Mouse (Mus musculus) left cerebral cortex, postnatal 25 days (tissue): ENCODE results near the gene Mrps5. TPM values are rescaled to one million over a fixed set of nuclear protein-coding genes. Genes with fewer than 3 reads are reported as not detected.
"Not testable (repeated sequence)": the region's sequence is repeated elsewhere in the genome, so short reads cannot be mapped to it uniquely, and the experiment has no call there.

Experiments
- DNase-seq, 2 experiments: peaks; one replicate each; pipeline ENCODE4 v3.0.0; 2022; ENCODE audit warnings: low spot score in 2 of 2, mixed read lengths in 1 of 2
- intact Hi-C: fragments of 180-260 bp; cut with DNase I; formaldehyde crosslinking; loops from one replicate; pipeline ENCODE4 v1.15.1; 2025
- total RNA-seq, 2 experiments: library from RNA; stranded (reverse); gene quantifications; 2 replicates each; pipeline ENCODE4 v1.2.3; 2021

The Mrps5 gene
- 10 to 100 TPM; 87.7 to 89.0 TPM for total RNA-seq

DNA sequence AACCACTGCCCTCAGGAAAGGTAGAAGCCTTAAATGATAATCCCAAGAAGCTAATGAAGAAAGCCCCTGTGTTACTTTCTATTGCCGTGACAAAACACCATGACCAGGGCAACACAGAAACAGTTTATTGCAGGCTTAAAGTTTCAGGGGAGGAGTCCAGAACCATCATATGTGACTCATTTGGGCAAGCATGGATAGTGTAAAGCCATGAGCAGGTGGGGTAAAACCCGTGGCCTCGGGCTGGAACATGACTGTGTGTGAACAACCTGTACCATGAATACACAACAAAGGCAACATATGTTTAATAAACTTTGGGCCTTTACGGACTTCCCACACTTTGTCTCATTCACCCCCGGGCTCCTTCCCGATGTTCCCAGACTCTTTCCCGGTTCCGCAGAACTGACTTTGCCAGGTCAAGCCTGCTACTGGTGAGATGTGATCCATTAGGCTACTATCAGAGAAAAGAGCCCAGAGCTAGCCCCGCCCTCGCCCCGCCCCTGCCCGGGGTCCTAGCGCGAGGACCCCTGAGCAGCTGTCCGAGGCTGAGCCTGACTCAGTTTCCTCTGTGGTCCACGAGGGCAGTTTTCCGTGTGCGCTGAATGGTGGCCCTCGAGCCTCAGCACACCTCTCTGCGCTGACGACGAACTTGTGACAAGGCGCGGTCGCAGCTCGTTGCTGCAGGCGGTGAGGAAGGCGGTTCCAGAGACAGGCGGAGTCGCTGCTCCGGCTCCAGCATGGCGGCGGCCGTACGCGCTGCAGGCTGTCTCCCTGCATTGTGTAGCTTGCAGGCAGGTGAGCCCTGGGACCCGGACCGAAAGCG, at the start of gene Mrps5, which contains the start of gene Zfp661:
Gene Mrps5, plus strand, starts transcription at position 529 of the 820 bp plus-strand sequence.
Gene Zfp661, minus strand, starts transcription at position 401 of the 820 bp plus-strand sequence.
- DNase-seq = peak; percentile 81 to 85
- intact Hi-C loops = no loop called here

- intact Hi-C loops = loop anchor here (1.0 kb wide), 1 partner anchor 20 kb away; no protein-coding TSS in a partner anchor
These were observed 49.5 kb upstream of the Mrps5 start for GRCm38 (mm10) chr2:127537548-127537947.

DNA sequence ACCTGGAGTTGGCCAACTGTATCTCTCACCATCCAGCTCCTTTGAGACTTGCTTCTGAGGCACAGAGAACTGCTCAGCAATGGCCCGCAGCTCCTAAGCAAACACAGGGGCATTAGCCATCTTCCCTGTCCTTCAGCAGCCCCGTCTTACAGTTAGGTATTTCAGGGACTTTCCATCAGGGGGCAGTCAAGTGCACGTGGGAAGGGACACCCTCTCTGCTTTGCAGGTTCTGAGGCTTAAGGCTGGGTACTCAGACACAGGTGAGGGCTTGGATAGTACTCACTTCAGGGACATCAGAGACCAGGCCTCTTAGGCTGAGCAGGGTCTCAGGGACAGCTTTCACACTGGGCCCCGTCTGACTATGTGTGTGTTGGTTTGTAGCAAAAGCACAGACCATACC, 47.5 kb upstream of the Mrps5 start:
- DNase-seq = no peak
- intact Hi-C loops = no loop called here

More at GRCm38 (mm10) chr2:127537548-127537947, 49.5 kb upstream of the Mrps5 start:
- peak in 1 of 2 experiments; percentile 91 for DNase-seq

- intact Hi-C loops = no loop called here
These were observed 45.8 kb upstream of the Mrps5 start, which contains the start of gene Prom2 for GRCm38 (mm10) chr2:127541185-127541584. Gene Prom2 (minus strand): TSS chr2:127541467.

GRCm38 (mm10) chr2:127541697-127542096, 45.3 kb upstream of the Mrps5 start:
- intact Hi-C loops = no loop called here
- no peak for DNase-seq

More at GRCm38 (mm10) chr2:127541185-127541584, 45.8 kb upstream of the Mrps5 start, which contains the start of gene Prom2:
- no peak for DNase-seq

GRCm38 (mm10) chr2:127548342-127549074, 38.5 kb upstream of the Mrps5 start:
- intact Hi-C loops = no loop called here
- no peak for DNase-seq

DNA sequence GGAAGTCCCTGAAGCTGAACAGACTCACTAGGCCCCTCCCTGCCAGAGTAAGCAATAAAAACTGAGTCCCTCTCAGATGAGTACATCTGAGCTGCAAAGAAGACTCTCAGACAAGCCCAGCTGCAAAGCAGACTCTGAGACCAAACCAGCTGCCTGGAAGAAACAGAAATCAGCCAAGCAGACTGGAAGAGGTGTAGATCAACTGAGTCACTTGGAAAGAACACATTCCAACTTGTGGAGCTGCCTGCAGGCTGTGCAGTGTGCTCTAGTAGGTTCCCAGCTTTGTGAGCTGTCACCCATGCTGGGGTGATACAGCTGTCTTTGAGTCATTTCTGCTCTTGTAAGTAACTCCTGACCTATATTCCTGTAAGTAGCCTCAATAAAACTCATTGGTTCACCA, 37.3 kb upstream of the Mrps5 start:
- no peak for DNase-seq
- intact Hi-C loops = no loop called here

DNA sequence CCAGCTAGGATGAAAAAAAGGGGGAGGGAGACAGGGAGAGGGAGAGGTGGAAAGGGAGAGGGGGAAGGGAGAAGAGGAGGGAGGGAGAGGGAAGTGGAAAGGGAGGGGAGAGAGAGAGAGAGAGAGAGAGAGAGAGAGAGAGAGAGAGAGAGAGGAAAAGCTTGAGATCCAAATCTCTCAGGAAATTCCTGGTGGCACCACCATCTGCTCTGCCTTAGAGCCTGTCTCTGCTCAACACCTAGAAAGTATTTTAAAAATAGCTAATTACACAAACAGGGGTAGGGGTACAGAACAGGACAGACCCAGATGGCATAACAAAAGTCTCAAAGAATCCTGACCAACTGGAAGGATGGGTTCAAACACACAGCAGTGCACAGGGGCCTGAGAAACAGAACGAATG, 36.6 kb upstream of the Mrps5 start:
- no peak for DNase-seq
- intact Hi-C loops = no loop called here

DNA sequence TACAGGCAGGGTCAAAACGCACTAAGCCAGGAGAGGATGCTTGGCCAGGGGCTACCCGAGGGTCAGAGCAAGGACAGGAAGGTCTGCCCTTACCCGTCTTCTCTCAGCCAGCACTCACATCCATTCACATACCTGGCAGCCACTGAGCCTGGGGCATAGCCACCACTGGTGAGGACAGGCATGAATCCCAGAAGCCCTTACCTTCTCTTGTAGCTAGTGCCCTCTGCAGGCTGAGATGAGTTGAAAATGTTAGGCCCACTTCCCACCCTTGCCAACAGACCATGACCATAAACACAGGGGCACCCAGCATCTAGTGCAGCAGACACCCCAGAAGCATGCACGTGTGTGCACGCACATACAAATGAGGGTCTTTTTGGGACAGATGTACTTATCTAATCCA, 35.9 kb upstream of the Mrps5 start:
- intact Hi-C loops = loop anchor here (1.0 kb wide), 1 partner anchor 44 kb away; no protein-coding TSS in a partner anchor
- peak; percentile 45 to 70 for DNase-seq

GRCm38 (mm10) chr2:127559070-127559966, 27.7 kb upstream of the Mrps5 start:
- DNase-seq = peak; percentile 94 to 96
- intact Hi-C loops = loop anchor here (2.0 kb wide), 3 partner anchors 53 to 197 kb away; partner anchors contain the start of gene Adra2b

DNA sequence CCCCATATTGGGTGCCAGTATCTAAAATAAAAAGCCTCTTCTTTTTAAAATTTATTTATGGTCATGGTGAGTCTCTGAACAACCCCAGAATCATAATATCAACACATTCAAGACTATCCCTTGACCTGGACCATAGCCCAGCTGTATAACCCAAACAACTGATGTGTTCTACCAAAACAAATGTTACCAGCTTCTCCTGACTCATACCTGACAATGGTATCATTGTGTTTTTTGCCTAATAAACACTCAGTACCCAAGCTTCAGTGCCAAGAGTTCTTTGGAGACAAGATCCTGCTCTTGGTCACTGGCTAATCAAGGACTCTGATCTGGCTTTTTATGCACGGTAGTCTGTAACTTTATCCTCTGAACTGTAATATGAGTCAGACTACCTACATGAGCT, 13.7 kb upstream of the Mrps5 start:
- intact Hi-C loops = no loop called here
- no peak for DNase-seq

- DNase-seq = peak; percentile 95 to 98
- intact Hi-C loops = no loop called here
These were observed 2.6 kb upstream of the Mrps5 start for GRCm38 (mm10) chr2:127584436-127584858.

- intact Hi-C loops = no loop called here
- DNase-seq = no peak
These were observed 457 bp downstream of the Mrps5 start for GRCm38 (mm10) chr2:127587514-127587844.

GRCm38 (mm10) chr2:127588897-127589296, 1.9 kb downstream of the Mrps5 start:
- no peak for DNase-seq
- intact Hi-C loops = no loop called here

- intact Hi-C loops = no loop called here
- no peak for DNase-seq
These were observed 3.2 kb downstream of the Mrps5 start for GRCm38 (mm10) chr2:127590204-127590603.

DNA sequence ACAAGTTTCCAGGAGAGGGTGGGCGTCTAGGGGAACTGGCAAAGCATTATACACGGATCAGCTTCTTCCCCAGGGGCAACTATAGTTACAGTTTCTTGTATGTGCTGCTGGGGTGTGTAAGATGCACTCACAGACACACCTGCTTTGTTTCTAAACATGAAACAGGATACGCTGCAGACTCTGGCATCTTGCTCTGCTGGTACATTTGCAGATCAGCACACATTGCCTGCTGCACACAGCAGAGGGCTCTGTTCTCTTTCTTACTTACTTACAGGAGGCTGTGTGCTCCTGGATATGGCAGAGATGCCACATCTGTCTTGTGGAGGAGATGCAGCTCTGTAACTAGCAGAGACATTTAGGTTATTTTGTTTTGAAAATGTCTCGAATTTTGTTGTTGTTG, 3.8 kb downstream of the Mrps5 start:
- no peak for DNase-seq
- intact Hi-C loops = no loop called here

DNA sequence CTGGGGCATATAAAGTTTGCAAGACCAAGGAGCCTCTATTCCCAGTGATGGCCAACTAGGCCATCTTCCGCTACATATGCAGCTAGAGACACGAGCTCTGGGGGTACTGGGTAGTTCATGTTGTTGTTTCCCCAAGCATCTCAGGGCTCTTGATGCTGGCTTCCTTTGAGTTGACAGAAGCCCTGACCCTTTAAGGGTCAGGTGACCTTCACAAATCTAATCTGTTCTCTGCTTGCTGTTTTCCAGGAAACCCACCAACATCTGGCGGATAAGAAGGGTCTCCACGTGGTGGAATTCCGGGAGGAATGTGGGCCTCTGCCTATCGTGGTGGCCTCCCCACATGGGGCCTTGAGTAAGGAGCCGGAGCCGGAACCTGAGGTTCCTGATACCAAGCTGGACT, 16.4 kb downstream of the Mrps5 start:
- DNase-seq = not testable (repeated sequence)
- intact Hi-C loops = loop anchor here (10.0 kb wide), 1 partner anchor 241 kb away; no protein-coding TSS in a partner anchor

DNA sequence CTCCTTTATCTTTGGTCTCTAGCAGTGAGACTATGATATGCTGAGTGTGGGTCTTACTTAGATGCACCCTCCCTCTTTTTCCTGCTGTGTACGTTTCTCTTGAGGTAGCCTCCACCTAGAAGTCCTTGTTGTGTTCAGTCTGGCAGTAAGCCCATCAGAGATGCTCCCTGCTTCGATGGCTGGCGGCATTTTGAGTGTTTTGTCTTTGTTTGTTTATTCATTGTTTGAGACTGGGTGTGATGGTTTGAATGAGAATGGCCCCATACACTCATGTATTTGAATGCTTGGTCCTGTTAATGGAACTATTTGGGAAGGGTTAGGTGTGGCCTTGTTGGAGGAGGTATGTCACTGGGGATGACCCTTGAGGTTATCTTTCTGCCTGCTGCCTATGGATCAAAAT, 18.2 kb downstream of the Mrps5 start:
- intact Hi-C loops = loop anchor here (5.0 to 10.0 kb wide), 2 partner anchors 77 to 240 kb away; no protein-coding TSS in a partner anchor
- DNase-seq = no peak

DNA sequence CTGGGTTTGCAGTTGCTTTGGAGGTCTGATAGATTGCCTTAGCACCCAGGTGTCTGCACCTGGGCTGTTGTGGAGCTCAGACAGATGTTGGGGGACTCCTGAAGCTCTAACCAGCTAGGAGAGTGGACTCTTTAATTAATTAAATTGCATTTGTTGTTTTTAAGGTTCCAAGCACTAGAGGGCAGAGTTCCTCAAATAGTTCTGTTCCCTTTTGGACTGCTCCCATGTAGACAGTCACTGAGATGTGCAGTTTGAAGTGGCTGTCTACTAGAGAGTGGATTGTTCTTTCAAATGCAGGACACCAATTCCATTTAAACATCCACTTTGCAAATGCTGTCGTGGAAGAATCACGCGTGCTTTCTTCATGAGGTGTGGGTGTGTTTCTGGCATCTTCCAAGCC, 21.2 kb downstream of the Mrps5 start:
- DNase-seq = peak in 1 of 2 experiments; percentile 53
- intact Hi-C loops = loop anchor here (2.0 to 10.0 kb wide), 3 partner anchors 61 to 237 kb away; no protein-coding TSS in a partner anchor
